Mouse (Mus musculus): ENCODE data around the gene Ppp1r18.

DNA sequence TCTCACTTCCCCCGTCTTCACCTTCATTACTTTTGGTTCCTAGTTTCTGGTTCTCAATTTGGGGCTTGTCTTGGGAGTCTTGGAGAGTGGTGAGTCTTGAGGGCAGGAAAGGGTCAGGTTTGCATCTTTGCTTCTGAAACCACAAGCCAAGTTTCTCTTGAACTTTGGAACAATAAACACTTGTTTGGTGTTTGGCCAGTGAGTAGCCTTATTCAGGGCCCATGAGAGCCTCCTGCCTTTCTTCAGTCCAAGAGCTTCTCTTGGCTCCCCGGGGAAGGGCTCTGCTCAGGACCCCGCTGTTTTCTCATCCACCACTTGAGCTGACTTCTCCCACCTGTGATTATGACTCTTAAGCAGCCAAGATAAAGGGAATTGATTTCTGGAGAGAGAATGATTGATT is 57.2 kb downstream of the Ppp1r18 start:
- TF ChIP-seq CTCF (IDR thresholded peaks at IDR 0.05; ENCODE audit: low read depth) (no peak), EP300 (IDR thresholded peaks at IDR 0.05; ENCODE audit: low read depth) (no peak)
